Mouse (Mus musculus): ENCODE measurements around the gene Tmbim6. TPM values are rescaled to one million over a fixed set of nuclear protein-coding genes. Genes with fewer than 3 reads are reported as not detected.
A peak's percentile ranks its signal among the peaks of the same experiment; 100 is the strongest.

Gene Tmbim6
- polyA plus RNA-seq, 1 experiment from 2014 or later = 1,126 TPM

- Histone ChIP-seq H3K27me3 (replicated peaks; ENCODE audit: control insufficient read depth, insufficient read depth, low read length) (no peaks in the 10 kb centered on the region), H3K36me3 (ENCODE audit: control insufficient read depth, insufficient read depth) (peaks cover 37% of the 10 kb centered on the region), H3K9ac (ENCODE audit: low read depth, low read length) (no peak overlapping the region), H3K9me3 (ENCODE audit: control insufficient read depth) (no peaks in the 10 kb centered on the region), H3K4me2 (replicated peaks; ENCODE audit: low read depth) (no peak overlapping the region), H3K4me1 (replicated peaks; ENCODE audit: control insufficient read depth, insufficient read depth, low read length) (no peaks in the 10 kb centered on the region), H3K4me3 (ENCODE audit: low read depth, low read length) (no peak overlapping the region), H3K27ac (ENCODE audit: low read depth, low read length) (no peak overlapping the region)
- ATAC-seq = no peak
- TF ChIP-seq CTCF (IDR thresholded peaks at IDR 0.05; ENCODE audit: low read depth) = peak; percentile 48
- 60% methylated on average over 14 of the region's 14 CpGs for WGBS
Observed at GRCm38 (mm10) chr15:99411747-99412146, 19.1 kb downstream of the Tmbim6 start.

GRCm38 (mm10) chr15:99415793-99416192 is 23.1 kb downstream of the Tmbim6 start:
- peak; percentile 75 for TF ChIP-seq CTCF (IDR thresholded peaks at IDR 0.05; ENCODE audit: low read depth)
- no peak overlapping the region for H3K4me3 ChIP-seq (ENCODE audit: low read depth, low read length)
- no peaks in the 10 kb centered on the region for H3K27me3 ChIP-seq (replicated peaks; ENCODE audit: control insufficient read depth, insufficient read depth, low read length)
- no peaks in the 10 kb centered on the region for H3K9me3 ChIP-seq (ENCODE audit: control insufficient read depth)
- ATAC-seq = no peak
- no peak overlapping the region for H3K9ac ChIP-seq (ENCODE audit: low read depth, low read length)
- 16% methylated on average over 2 of the region's 2 CpGs for WGBS
- H3K4me1 ChIP-seq (replicated peaks; ENCODE audit: control insufficient read depth, insufficient read depth, low read length) = peaks cover under 1% of the 10 kb centered on the region; the same call in 1 of the 2 replicates
- H3K4me2 ChIP-seq (replicated peaks; ENCODE audit: low read depth) = peak overlapping the region; percentile 27; the same call in 1 of the 2 replicates
- H3K36me3 ChIP-seq (ENCODE audit: control insufficient read depth, insufficient read depth) = no peaks in the 10 kb centered on the region
- H3K27ac ChIP-seq (ENCODE audit: low read depth, low read length) = no peak overlapping the region

- 14% methylated on average over 13 of the region's 13 CpGs for WGBS
- Histone ChIP-seq H3K9me3 (ENCODE audit: control insufficient read depth) (no peaks in the 10 kb centered on the region), H3K27me3 (replicated peaks; ENCODE audit: control insufficient read depth, insufficient read depth, low read length) (no peaks in the 10 kb centered on the region), H3K27ac (ENCODE audit: low read depth, low read length) (no peak overlapping the region), H3K4me3 (ENCODE audit: low read depth, low read length) (no peak overlapping the region), H3K9ac (ENCODE audit: low read depth, low read length) (no peak overlapping the region), H3K36me3 (ENCODE audit: control insufficient read depth, insufficient read depth) (no peaks in the 10 kb centered on the region), H3K4me1 (replicated peaks; ENCODE audit: control insufficient read depth, insufficient read depth, low read length) (peaks cover 3% of the 10 kb centered on the region; the same call in 1 of the 2 replicates), H3K4me2 (replicated peaks; ENCODE audit: low read depth) (peak overlapping the region; percentile 27; the same call in 1 of the 2 replicates)
- ATAC-seq = 0 out of 2 replicates have a peak, but pooled peaks have one; percentile 31
- peak; percentile 100 for TF ChIP-seq CTCF (IDR thresholded peaks at IDR 0.05; ENCODE audit: low read depth)
Observed at GRCm38 (mm10) chr15:99416348-99416882, 23.7 kb downstream of the Tmbim6 start.

GRCm38 (mm10) chr15:99416957-99417356 is 24.3 kb downstream of the Tmbim6 start:
- Histone ChIP-seq H3K4me2 (replicated peaks; ENCODE audit: low read depth) (no peak overlapping the region), H3K4me1 (replicated peaks; ENCODE audit: control insufficient read depth, insufficient read depth, low read length) (peaks cover 3% of the 10 kb centered on the region; the same call in 1 of the 2 replicates), H3K9me3 (ENCODE audit: control insufficient read depth) (no peaks in the 10 kb centered on the region), H3K4me3 (ENCODE audit: low read depth, low read length) (no peak overlapping the region), H3K27me3 (replicated peaks; ENCODE audit: control insufficient read depth, insufficient read depth, low read length) (no peaks in the 10 kb centered on the region), H3K27ac (ENCODE audit: low read depth, low read length) (no peak overlapping the region), H3K9ac (ENCODE audit: low read depth, low read length) (no peak overlapping the region), H3K36me3 (ENCODE audit: control insufficient read depth, insufficient read depth) (no peaks in the 10 kb centered on the region)
- TF ChIP-seq CTCF (IDR thresholded peaks at IDR 0.05; ENCODE audit: low read depth) = no peak
- 38% methylated on average over 4 of the region's 4 CpGs for WGBS
- ATAC-seq = no peak

GRCm38 (mm10) chr15:99417692-99418271 is 25.1 kb downstream of the Tmbim6 start:
- Histone ChIP-seq H3K4me1 (replicated peaks; ENCODE audit: control insufficient read depth, insufficient read depth, low read length) (peaks cover 3% of the 10 kb centered on the region; the same call in 1 of the 2 replicates), H3K9ac (ENCODE audit: low read depth, low read length) (no peak overlapping the region), H3K4me3 (ENCODE audit: low read depth, low read length) (no peak overlapping the region), H3K36me3 (ENCODE audit: control insufficient read depth, insufficient read depth) (0 out of 2 replicates have a peak, but pooled peaks cover 3% of the 10 kb centered on the region), H3K27ac (ENCODE audit: low read depth, low read length) (no peak overlapping the region), H3K4me2 (replicated peaks; ENCODE audit: low read depth) (no peak overlapping the region), H3K9me3 (ENCODE audit: control insufficient read depth) (no peaks in the 10 kb centered on the region), H3K27me3 (replicated peaks; ENCODE audit: control insufficient read depth, insufficient read depth, low read length) (no peaks in the 10 kb centered on the region)
- 23% methylated on average over 17 of the region's 17 CpGs for WGBS
- no peak for TF ChIP-seq CTCF (IDR thresholded peaks at IDR 0.05; ENCODE audit: low read depth)
- no peak for ATAC-seq

- ATAC-seq = no peak
- H3K27ac ChIP-seq (ENCODE audit: low read depth, low read length) = peak overlapping the region; percentile 54; the same call in 1 of the 2 replicates
- 0 out of 2 replicates have a peak, but pooled peaks have one; percentile 6 for TF ChIP-seq CTCF (IDR thresholded peaks at IDR 0.05; ENCODE audit: low read depth)
- no peaks in the 10 kb centered on the region for H3K9me3 ChIP-seq (ENCODE audit: control insufficient read depth)
- peak overlapping the region; percentile 48 for H3K4me2 ChIP-seq (replicated peaks; ENCODE audit: low read depth)
- no peak overlapping the region for H3K9ac ChIP-seq (ENCODE audit: low read depth, low read length)
- WGBS = 41% methylated on average over 5 of the region's 5 CpGs
- H3K4me1 ChIP-seq (replicated peaks; ENCODE audit: control insufficient read depth, insufficient read depth, low read length) = peaks cover 3% of the 10 kb centered on the region; the same call in 1 of the 2 replicates
- peaks cover 9% of the 10 kb centered on the region; the same call in 1 of the 2 replicates for H3K36me3 ChIP-seq (ENCODE audit: control insufficient read depth, insufficient read depth)
- no peak overlapping the region for H3K4me3 ChIP-seq (ENCODE audit: low read depth, low read length)
- H3K27me3 ChIP-seq (replicated peaks; ENCODE audit: control insufficient read depth, insufficient read depth, low read length) = no peaks in the 10 kb centered on the region
Observed at GRCm38 (mm10) chr15:99420101-99420500, 27.4 kb downstream of the Tmbim6 start.
